Mouse (Mus musculus) liver, embryonic 14.5 days (tissue): ENCODE measurements around the gene Vsig10l. TPM values are rescaled to one million over a fixed set of nuclear protein-coding genes. Genes with fewer than 3 reads are reported as not detected.

Experiments
- ATAC-seq: fragments of 200-750 bp; cut with Nextera tagmentation; 2 replicates; pipeline ENCODE4 v1.8.0; 2017; ENCODE audit warnings: moderate number of reproducible peaks, mild to moderate bottlenecking, moderate library complexity; ENCODE audit not compliant: insufficient read depth
- DNase-seq, 3 experiments: peaks; one replicate each; pipeline ENCODE4 v3.0.0-alpha.2; 2012 to 2013; ENCODE audit warnings: low read depth in 3 of 3, low spot score in 3 of 3
- H3K27ac ChIP-seq: fragments of 300-500 bp; sonication (generic); 2 replicates; pipeline ENCODE4 v1.5.1; 2014; ENCODE audit warnings: moderate library complexity, mild to moderate bottlenecking, control low read depth, inconsistent platforms
- H3K27me3 ChIP-seq: fragments of 300-500 bp; sonication (generic); 2 replicates; pipeline ENCODE4 v1.6.1; 2014; ENCODE audit warnings: mild to moderate bottlenecking, low read length, moderate library complexity; ENCODE audit not compliant: control insufficient read depth, insufficient read depth
- H3K36me3 ChIP-seq: fragments of 300-500 bp; sonication (generic); replicated peaks from 2 replicates; pipeline ENCODE4 v1.6.1; 2014; ENCODE audit warnings: low read depth; ENCODE audit not compliant: control insufficient read depth, insufficient read depth
- H3K4me1 ChIP-seq, 2 experiments: fragments of 200-500 bp in 1 of 2; fragments of 300-500 bp in 1 of 2; sonication (generic) in 1 of 2; replicated peaks; 2 replicates each; pipeline ENCODE4 v1.6.1; 2012 to 2014; ENCODE audit warnings: antibody characterized with exemption in 1 of 2, inconsistent platforms in 1 of 2, low read length in 1 of 2; ENCODE audit not compliant: control insufficient read depth in 2 of 2, insufficient read depth in 2 of 2
- H3K4me2 ChIP-seq: fragments of 300-500 bp; sonication (generic); 2 replicates; pipeline ENCODE4 v1.6.1; 2014; ENCODE audit warnings: low read depth, mild to moderate bottlenecking, control low read depth, moderate library complexity
- H3K4me3 ChIP-seq, 2 experiments: fragments of 200-500 bp in 1 of 2; fragments of 300-500 bp in 1 of 2; sonication (generic) in 1 of 2; 2 replicates each; pipeline ENCODE4 v1.5.1; 2012 to 2014; ENCODE audit warnings: low read depth in 2 of 2, low read length in 2 of 2, mild to moderate bottlenecking in 2 of 2, control low read depth in 1 of 2, inconsistent platforms in 1 of 2, moderate library complexity in 1 of 2; ENCODE audit not compliant: insufficient read depth in 1 of 2
- H3K9ac ChIP-seq: fragments of 300-500 bp; sonication (generic); replicated peaks from 2 replicates; pipeline ENCODE4 v1.6.1; 2014; ENCODE audit warnings: mild to moderate bottlenecking, control low read depth, moderate library complexity
- H3K9me3 ChIP-seq: fragments of 300-500 bp; sonication (generic); 2 replicates; pipeline ENCODE4 v1.6.1; 2016; ENCODE audit warnings: low read length, mixed read lengths; ENCODE audit not compliant: control insufficient read depth
- CTCF ChIP-seq: IDR thresholded peaks from 2 replicates; pipeline ENCODE4 v1.5.1; 2016; ENCODE audit warnings: antibody characterized with exemption, low read depth, control low read depth
- EP300 ChIP-seq: IDR thresholded peaks from 2 replicates; pipeline ENCODE4 v1.6.1; 2016; ENCODE audit warnings: antibody characterized with exemption, low read depth
- WGBS: fragments of 180-500 bp; shearing (Covaris S2); extraction: QIAGEN DNeasy Blood & Tissue Kit; methylation state at CpG from one replicate; pipeline ENCODE4 v1.1.7; 2014; ENCODE audit not compliant: insufficient replicate concordance; 5-methylcytosine and 5-hydroxymethylcytosine counted together
- polyA plus RNA-seq, 2 experiments: library from polyadenylated mRNA; depleted of rRNA in 1 of 2; stranded (reverse) in 1 of 2; unstranded in 1 of 2; fragments of >200 nt; fragmentation: Nextera tagmentation in 1 of 2; extraction: Ambion mirVana in 1 of 2; gene quantifications; 2 replicates each; pipeline versions ENCODE4 v1.2.1 to v1.2.3; 2012 to 2014

Gene Vsig10l
- polyA plus RNA-seq, 2 experiments = 0.52 to 0.77 TPM

DNA sequence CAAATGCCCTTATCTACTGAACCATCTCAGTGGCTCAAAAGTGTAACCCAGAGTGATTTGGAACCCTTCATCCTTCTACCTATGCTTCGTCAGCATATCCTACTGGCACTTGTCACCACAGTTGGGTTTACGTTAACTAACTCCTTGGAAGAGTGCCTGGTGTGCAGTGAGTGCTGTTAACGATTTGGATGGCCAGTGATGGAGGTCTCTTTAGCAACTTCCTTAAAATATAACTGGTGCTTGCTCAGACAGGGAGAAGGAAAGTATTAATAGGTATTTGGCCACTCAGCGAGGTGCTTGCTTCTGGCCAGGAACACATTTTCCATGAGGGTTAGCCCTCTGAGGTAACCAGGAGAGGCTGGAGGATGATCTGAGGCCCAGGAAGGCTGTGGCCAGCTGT, 15.2 kb upstream of the Vsig10l start:
- TF ChIP-seq EP300 (no peak), CTCF (no peak)
- H3K9me3 ChIP-seq = no peaks in the 10 kb centered on the region
- DNase-seq (no peak), ATAC-seq (no peak)
- H3K9ac ChIP-seq = no peak overlapping the region
- no peaks in the 10 kb centered on the region for H3K36me3 ChIP-seq
- H3K4me3 ChIP-seq = no peak overlapping the region
- H3K4me1 ChIP-seq = peaks cover 4 to 17% of the 10 kb centered on the region in 2 experiments; a peak in 3 of 4 replicates
- WGBS = 56% methylated on average over 4 of the region's 4 CpGs
- no peaks in the 10 kb centered on the region for H3K27me3 ChIP-seq
- no peak overlapping the region for H3K27ac ChIP-seq
- no peak overlapping the region for H3K4me2 ChIP-seq

DNA sequence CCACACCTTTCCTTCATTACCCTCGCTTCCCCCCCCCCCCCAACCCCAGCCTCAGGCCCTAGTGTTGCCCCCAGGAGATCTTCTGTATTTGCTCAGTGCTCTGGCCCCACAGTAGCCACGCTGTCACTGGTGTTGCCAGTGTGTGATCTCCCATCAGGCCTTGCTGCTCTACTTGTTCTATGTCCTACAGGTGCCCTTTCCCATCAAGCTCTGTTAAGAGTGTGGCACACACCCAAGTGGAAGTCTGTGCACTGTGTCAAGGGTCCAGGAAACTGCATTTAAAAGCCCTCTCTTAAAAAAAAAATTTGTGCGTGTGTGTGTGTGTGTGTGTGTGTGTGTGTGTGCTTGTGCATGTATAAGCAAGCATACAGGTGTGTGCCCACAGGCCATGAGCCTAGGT, 14.7 kb upstream of the Vsig10l start:
- ATAC-seq (no peak), DNase-seq (no peak)
- Histone ChIP-seq H3K27ac (no peak overlapping the region), H3K4me3 (no peak overlapping the region), H3K9me3 (no peaks in the 10 kb centered on the region), H3K4me1 (peaks cover 4 to 13% of the 10 kb centered on the region in 2 experiments; a peak in 2 of 4 replicates), H3K4me2 (no peak overlapping the region), H3K36me3 (no peaks in the 10 kb centered on the region; the same call in 1 of the 2 replicates), H3K27me3 (no peaks in the 10 kb centered on the region), H3K9ac (no peak overlapping the region)
- WGBS = 84% methylated on average over 2 of the region's 3 CpGs
- TF ChIP-seq EP300 = no peak
- no peak for TF ChIP-seq CTCF

DNA sequence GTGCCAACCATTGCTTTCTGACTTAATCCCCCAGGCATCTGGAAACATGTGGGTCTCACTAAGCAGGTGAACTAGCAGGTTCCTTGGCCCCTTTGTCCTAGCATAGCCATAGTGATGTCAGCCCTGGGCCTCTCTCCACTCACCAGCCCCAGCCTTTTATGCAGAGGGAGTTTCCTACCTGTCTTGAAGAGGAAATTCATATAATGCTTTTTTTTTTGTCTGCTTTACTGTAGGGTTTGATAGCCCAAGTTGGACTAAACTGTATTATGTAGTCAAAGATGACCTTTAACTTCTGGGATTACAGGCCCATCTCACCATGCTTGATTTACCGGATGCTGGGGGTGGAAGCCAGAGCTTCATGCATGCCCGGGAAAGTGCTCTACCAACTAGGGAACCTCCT, 13.1 kb upstream of the Vsig10l start:
- Histone ChIP-seq H3K4me3 (no peak overlapping the region), H3K4me2 (no peak overlapping the region), H3K27me3 (no peaks in the 10 kb centered on the region), H3K27ac (no peak overlapping the region), H3K9ac (no peak overlapping the region), H3K4me1 (peaks cover under 1 to 8% of the 10 kb centered on the region in 2 experiments; a peak in 2 of 4 replicates), H3K9me3 (no peaks in the 10 kb centered on the region), H3K36me3 (peaks cover 2% of the 10 kb centered on the region; the same call in 1 of the 2 replicates)
- no peak for TF ChIP-seq CTCF
- TF ChIP-seq EP300 = no peak
- 79% methylated on average over 2 of the region's 2 CpGs for WGBS
- no peak for DNase-seq
- no peak for ATAC-seq

DNA sequence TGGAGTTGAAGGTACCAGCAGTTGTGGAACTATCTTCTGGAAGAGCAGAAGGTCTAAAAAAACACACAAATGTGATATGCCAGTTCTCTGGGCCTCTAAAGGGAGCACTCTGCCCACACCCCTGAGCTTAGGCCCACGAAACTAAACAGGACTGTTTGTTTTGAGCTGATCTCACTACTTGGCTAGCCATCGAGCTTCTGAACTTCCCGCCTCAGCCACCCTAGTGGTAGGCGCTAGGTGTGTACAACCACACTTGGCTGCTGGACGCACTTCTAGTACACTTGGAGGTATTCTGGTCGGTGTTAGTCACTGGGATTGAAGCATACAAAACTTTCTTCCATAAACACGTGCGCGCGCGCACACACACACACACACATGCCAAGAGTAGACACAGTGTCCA, 11.2 kb upstream of the Vsig10l start:
- H3K4me1 ChIP-seq = peaks cover 0 to 4% of the 10 kb centered on the region in 2 experiments; a peak in 1 of 4 replicates
- no peak for DNase-seq
- H3K27ac ChIP-seq = no peak overlapping the region
- peaks cover 2% of the 10 kb centered on the region; the same call in 1 of the 2 replicates for H3K36me3 ChIP-seq
- 79% methylated on average over 11 of the region's 11 CpGs for WGBS
- no peak overlapping the region for H3K4me3 ChIP-seq
- H3K9me3 ChIP-seq = no peaks in the 10 kb centered on the region
- TF ChIP-seq CTCF (no peak), EP300 (no peak)
- H3K27me3 ChIP-seq = no peaks in the 10 kb centered on the region
- no peak for ATAC-seq
- H3K9ac ChIP-seq = no peak overlapping the region
- no peak overlapping the region for H3K4me2 ChIP-seq

DNA sequence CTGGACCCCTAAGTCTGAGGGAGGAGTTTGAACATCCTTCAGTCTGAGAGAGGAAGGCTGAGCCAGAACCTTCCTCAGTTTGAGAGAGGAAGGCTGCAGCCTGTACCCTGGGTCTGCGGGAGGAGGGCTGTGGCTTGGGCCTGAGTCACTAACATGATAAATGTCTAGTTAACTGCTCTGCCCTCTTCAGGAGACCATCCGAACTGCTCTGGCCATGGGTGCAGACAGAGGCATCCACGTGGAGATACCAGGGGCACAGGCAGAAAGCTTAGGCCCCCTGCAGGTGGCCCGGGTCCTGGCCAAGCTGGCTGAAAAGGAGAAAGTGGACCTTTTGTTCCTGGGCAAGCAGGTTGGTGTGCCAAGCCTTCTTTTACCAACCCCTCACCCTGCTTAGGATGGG, 10.3 kb upstream of the Vsig10l start:
- Histone ChIP-seq H3K9me3 (no peaks in the 10 kb centered on the region), H3K4me3 (no peak overlapping the region), H3K27ac (no peak overlapping the region), H3K36me3 (peaks cover 2% of the 10 kb centered on the region; the same call in 1 of the 2 replicates), H3K4me1 (peaks cover 0 to 4% of the 10 kb centered on the region in 2 experiments; a peak in 1 of 4 replicates), H3K4me2 (no peak overlapping the region), H3K27me3 (no peaks in the 10 kb centered on the region), H3K9ac (no peak overlapping the region)
- WGBS = 32% methylated on average over 4 of the region's 4 CpGs
- TF ChIP-seq EP300 (no peak), CTCF (peak; percentile 57)
- DNase-seq (no peak), ATAC-seq (peak; percentile 28; the same call in 1 of the 2 replicates)
